Mouse (Mus musculus): ENCODE measurements at regions not wholly inside any gene's neighbourhood (a gene's known extent, or its start where the extent isn't known, plus 50 kb on each side); places are given as distances from the start of the nearest gene placed in this dataset.

DNA sequence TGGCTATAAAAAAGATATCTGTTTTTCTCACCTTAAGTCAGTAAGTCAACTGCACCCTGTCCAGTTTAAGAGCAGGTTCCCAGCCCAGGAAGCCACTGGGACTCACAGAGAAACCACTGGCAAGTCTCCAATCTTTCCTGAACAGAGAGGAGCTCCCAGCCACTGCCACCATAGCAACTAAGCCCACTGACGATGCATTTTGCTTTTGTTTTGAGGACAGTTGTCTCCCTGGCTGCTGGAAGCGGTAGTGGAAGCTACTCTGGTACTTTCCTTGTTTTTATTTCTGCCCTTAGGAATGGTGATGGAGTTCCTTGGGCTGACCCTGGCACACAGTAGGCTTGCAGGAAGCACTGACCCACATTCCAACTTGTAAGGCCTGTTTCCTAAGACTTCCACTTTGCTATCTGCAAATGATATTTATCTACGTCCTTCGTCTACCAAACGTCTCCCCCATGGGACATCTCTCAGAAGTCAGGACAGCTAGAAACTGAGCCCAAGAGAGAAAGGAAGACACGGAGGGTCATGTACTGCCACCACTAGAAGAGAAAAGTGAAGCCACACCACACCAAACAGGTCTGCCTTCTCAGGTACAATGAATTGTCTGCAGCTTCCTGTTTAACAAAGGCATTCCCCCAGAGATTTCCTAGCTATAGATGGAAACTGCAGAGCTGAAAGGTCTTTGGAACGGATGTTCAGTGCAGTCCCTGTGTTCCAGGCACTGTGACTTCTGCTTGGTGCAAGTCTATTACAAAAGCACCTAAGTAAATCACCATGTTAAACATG, 125.7 kb upstream of the Fmo9 start:
- peak; percentile 41 for DNase-seq (ENCODE audit: low spot score)

- DNase-seq (ENCODE audit: low spot score): no peak
Measured at GRCm38 (mm10) chr1:166811341-166812071, 129.9 kb upstream of the Fmo9 start.

GRCm38 (mm10) chr1:166812072-166812461, 130.4 kb upstream of the Fmo9 start:
- no peak for DNase-seq (ENCODE audit: low spot score)

DNA sequence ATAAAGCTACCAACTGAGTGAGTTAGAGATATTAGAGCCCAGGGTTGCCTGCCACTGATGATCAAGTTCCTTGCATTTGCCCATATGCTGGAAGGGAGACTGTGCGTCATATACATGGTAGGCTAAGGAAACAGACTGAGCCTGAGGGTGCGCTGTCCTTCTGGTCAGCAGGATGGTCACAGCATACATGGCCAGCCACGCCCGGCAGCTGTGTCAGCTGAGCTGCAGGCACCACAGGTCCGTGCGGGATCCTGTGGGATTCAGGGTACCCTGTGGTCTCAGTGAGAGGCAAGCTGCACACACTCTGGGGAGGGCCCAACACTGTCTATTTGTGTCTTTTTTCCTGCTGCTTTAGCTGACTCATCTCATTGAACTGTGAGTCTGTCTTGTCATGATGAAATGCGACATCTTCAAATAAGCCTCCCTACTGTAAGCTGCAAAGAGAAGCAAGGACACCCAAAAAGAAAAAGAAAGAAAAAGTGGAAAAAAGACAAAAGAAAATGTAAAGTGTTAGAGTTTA, 131.3 kb upstream of the Fmo9 start:
- no peak for DNase-seq (ENCODE audit: low spot score)

GRCm38 (mm10) chr1:166817927-166818326, 136.3 kb upstream of the Fmo9 start:
- DNase-seq (ENCODE audit: low spot score): no peak

- DNase-seq (ENCODE audit: low spot score): no peak
Measured at GRCm38 (mm10) chr1:166818682-166819081, 137.0 kb upstream of the Fmo9 start.

- peak; percentile 71 for DNase-seq (ENCODE audit: low spot score)
Measured at GRCm38 (mm10) chr1:166819420-166819819, 137.8 kb upstream of the Fmo9 start.

DNA sequence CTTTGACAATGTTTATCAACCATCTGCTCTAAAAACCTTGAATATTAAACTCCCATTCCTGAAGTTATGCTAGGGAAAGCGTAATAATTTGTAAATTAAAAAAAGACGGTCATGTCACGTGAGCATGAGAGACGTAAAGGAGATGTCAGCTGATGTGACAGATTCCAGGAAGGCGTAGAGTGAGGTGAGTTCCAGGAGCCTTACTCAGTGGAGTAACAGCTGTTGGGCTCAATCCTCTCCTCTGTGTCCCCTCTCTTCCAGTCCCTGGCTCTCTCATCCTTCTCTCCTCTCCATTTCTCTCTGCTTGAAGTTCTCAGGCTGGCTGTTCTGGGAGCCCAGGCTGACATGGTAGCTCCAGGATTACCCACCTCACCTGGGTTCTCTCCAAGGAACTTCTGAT, 138.4 kb upstream of the Fmo9 start:
- no peak for DNase-seq (ENCODE audit: low spot score)

GRCm38 (mm10) chr1:166821146-166821545, 139.5 kb upstream of the Fmo9 start:
- no peak for DNase-seq (ENCODE audit: low spot score)

GRCm38 (mm10) chr1:166837299-166837698, 155.7 kb upstream of the Fmo9 start:
- DNase-seq (ENCODE audit: low spot score): no peak

DNA sequence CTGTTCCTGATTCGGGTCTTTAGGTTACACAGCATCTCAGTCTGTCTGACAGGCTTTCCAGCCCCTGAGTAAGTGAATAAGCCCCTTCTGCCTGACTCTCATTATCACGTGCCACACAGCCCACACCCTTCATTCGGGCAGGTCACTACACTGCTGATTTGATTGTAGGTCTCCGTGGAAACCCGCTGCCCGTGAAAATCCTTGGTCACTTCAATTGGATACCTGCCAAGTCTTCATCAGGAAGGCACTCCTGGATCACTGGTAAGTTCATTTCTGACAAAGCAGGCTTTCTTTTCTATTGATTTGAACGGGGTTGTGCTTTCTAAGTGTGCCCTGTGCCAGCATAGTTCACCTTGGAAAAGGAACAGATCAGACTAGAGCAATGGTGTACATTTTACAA, 158.2 kb upstream of the Fmo9 start:
- no peak for DNase-seq (ENCODE audit: low spot score)

DNA sequence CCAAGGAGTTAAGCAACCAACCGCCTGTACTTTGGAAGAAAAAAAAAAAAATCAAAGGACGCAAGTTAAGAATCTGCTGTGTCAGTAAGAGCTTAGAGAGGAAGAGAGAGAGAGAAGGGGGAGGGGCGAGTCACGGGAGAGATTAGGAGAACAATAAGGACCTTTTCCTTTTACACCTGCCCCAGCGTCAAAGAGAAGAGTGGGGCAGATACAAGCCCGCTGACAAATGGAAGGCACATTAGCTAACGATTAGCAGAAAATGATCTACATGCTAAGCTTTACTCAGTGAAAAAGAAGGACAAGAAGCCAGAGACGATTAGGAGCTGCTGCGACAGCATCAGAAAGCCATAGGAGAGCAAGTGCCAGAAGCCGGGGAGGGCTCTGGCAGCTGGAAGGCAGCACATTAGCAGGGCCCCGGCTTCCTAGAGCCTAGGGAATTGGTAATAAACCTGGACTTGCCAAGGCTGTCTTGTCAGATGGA, 157.8 kb upstream of the Fam78b start:
- DNase-seq (ENCODE audit: low spot score): peak; percentile 19

DNA sequence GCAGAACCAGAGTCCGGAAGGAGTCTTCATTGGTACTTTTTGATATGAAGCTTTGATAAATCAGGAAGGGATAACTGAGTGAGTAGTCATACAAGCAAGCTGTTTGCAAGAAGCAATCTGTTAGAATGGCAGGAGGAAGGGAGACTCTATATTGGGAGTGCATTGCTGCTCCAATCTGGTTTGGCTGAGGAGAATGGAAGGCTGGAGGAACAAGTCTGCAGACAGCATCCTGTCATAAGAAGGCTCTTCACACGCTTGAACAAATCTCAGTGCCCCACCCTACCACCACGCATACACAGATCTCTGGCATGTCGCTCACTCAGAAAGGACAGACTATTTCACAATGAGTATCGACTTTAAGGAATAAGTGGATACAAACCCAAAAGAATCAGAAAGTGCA, 154.7 kb upstream of the Fam78b start:
- DNase-seq (ENCODE audit: low spot score): no peak

DNA sequence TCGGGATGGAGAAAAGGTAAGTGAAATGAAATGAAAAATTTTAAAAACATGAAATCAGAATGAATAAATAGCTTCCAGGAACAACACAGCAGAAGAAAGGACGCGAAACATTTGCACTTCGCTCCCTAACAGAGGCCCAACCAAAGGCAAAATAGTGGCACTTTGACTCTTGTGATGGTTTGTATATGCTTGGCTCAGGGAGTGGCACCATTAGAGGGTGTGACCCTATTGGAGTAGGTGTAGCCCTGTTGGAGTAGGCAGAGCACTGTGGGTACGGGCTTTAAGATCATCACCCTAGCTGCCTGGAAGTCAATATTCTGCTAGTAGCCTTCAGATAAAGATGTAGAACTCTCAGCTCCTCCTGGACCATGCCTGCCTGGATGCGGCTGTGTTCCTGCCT, 154.0 kb upstream of the Fam78b start:
- no peak for DNase-seq (ENCODE audit: low spot score)

GRCm38 (mm10) chr1:166848015-166848535, 153.1 kb upstream of the Fam78b start:
- DNase-seq (ENCODE audit: low spot score): no peak

GRCm38 (mm10) chr1:166855988-166856387, 145.2 kb upstream of the Fam78b start:
- DNase-seq (ENCODE audit: low spot score): no peak

- DNase-seq (ENCODE audit: low spot score): no peak
Measured at GRCm38 (mm10) chr1:166866256-166866655, 135.0 kb upstream of the Fam78b start.

DNA sequence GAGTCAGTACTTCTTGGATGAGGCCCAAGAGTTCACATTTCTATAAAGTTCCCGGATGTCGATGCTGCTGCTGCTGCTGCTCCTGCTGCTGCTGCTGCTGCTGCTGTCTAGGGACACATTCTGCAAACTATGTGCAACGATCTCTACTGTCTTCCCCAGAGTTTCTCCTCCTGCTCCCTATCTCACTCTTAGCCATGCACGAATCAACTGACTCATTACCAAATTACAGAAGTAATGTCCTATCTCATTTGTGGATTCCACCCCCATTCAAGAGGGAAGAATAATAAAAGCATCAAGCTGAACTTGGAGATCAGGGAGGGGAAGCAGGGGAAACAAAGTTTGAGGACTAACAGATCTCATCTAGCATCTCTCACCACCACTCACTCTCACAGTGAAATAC, 130.0 kb upstream of the Fam78b start:
- no peak for DNase-seq (ENCODE audit: low spot score)

DNA sequence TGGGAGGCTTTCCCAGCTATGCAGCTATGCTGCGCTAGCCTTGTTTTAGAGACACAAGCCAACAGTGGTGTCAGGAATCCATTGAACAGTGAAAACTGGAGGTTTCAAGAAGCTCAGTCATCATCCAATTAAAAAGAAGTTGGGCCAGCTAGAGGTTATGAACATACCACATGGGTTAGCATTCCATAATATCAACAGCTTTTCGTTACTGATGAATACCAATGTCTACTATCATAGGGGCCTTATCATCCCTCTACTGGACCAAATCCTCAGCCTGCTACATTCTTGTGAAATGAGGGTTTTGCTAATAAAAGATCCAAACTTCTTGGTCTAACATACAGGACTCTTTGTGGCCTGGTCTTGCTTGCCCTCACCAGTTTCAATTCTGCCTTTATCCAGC, 124.8 kb upstream of the Fam78b start:
- DNase-seq (ENCODE audit: low spot score): no peak

GRCm38 (mm10) chr1:166883215-166883614, 118.0 kb upstream of the Fam78b start:
- no peak for DNase-seq (ENCODE audit: low spot score)

DNA sequence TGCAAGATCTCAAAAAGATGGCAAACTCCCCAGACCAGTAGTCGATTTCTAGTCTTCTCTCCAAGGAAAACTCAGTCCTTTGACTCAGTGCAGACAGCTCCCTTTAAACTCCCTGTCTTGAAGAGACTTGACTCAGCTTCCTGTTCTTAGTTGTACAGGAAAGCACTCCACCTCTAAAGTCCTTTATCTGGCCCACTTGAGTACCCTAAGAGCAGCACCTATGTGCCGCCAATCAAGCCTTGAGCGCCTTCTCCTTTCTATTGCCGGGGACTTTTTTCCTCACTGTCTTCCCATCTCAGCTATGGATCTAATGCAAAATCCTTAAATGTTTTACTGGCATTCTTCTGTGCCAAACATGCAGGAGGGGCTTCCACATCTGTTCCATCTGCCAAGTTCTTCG, 105.3 kb upstream of the Fam78b start:
- DNase-seq (ENCODE audit: low spot score): no peak

GRCm38 (mm10) chr1:166898741-166899140, 102.5 kb upstream of the Fam78b start:
- DNase-seq (ENCODE audit: low spot score): no peak

- no peak for DNase-seq (ENCODE audit: low spot score)
Measured at GRCm38 (mm10) chr1:166899238-166899637, 102.0 kb upstream of the Fam78b start.
